Mouse (Mus musculus): ENCODE data around the gene 2810408A11Rik. TPM values are rescaled to one million over a fixed set of nuclear protein-coding genes. Genes with fewer than 3 reads are reported as not detected.
"Not testable (repeated sequence)": the region's sequence is repeated elsewhere in the genome, so short reads cannot be mapped to it uniquely, and the experiment has no call there.

2810408A11Rik gene
- total RNA-seq, 1 experiment: 3.3 TPM

GRCm38 (mm10) chr11:69930967-69931537, 30.3 kb upstream of the 2810408A11Rik start:
- H3K36me3 ChIP-seq (ENCODE audit: control insufficient read depth, insufficient read depth, low read length, poor library complexity, severe bottlenecking): no peaks in the 10 kb centered on the region
- in situ Hi-C loops (cut with MboI; ENCODE audit: low sequenced_read_pairs in 2 of 2, unreplicated experiment in 2 of 2): loop anchor here in 1 of 2 experiments (10.0 kb wide), 1 partner anchor 284 kb away; the partner anchor contains the start of gene Slc16a11
- TF ChIP-seq ZC3H11A (IDR thresholded peaks at IDR 0.05; ENCODE audit: borderline replicate concordance, low read depth, low read length) (no peak), MAFK (IDR thresholded peaks at IDR 0.05; ENCODE audit: insufficient read depth, low read depth, low read length) (no peak), CHD2 (IDR thresholded peaks at IDR 0.05; ENCODE audit: low read depth, low read length) (no peak), ZNF384 (IDR thresholded peaks at IDR 0.05; ENCODE audit: low read depth, low read length) (no peak), HCFC1 (IDR thresholded peaks at IDR 0.05; ENCODE audit: borderline replicate concordance, insufficient read depth, low read length) (no peak)

GRCm38 (mm10) chr11:69930176-69930575, 29.4 kb upstream of the 2810408A11Rik start:
- not testable (repeated sequence) for H3K27ac ChIP-seq (ENCODE audit: insufficient read depth, low read depth, low read length, poor library complexity, severe bottlenecking); H3K4me1 ChIP-seq (ENCODE audit: control insufficient read depth in 2 of 2, insufficient read depth in 2 of 2, low read length in 2 of 2, poor library complexity in 1 of 2); DNase-seq (ENCODE audit: low read depth, low spot score); H3K9me3 ChIP-seq (ENCODE audit: control insufficient read depth, insufficient read depth, low read depth, low read length); H3K9ac ChIP-seq (ENCODE audit: insufficient read depth, low read depth, low read length, poor library complexity, severe bottlenecking); H3K36me3 ChIP-seq (ENCODE audit: control insufficient read depth, insufficient read depth, low read length, poor library complexity, severe bottlenecking); H3K4me3 ChIP-seq (ENCODE audit: insufficient read depth in 1 of 2, low read depth in 1 of 2, low read length in 2 of 2, poor library complexity in 1 of 2, severe bottlenecking in 1 of 2)
- in situ Hi-C loops (cut with MboI; ENCODE audit: low sequenced_read_pairs in 2 of 2, unreplicated experiment in 2 of 2): loop anchor here in 1 of 2 experiments (10.0 kb wide), 1 partner anchor 285 kb away; the partner anchor contains the start of gene Slc16a11

More at GRCm38 (mm10) chr11:69930967-69931537, 30.3 kb upstream of the 2810408A11Rik start:
- no peak overlapping the region for H3K4me3 ChIP-seq (ENCODE audit: insufficient read depth in 1 of 2, low read depth in 1 of 2, low read length in 2 of 2, poor library complexity in 1 of 2, severe bottlenecking in 1 of 2)
- no peak overlapping the region for H3K9ac ChIP-seq (ENCODE audit: insufficient read depth, low read depth, low read length, poor library complexity, severe bottlenecking)
- H3K27ac ChIP-seq (ENCODE audit: insufficient read depth, low read depth, low read length, poor library complexity, severe bottlenecking): no peak overlapping the region
- H3K9me3 ChIP-seq (ENCODE audit: control insufficient read depth, insufficient read depth, low read depth, low read length): no peaks in the 10 kb centered on the region
- no peak for DNase-seq (ENCODE audit: low read depth, low spot score)
- no peaks in the 10 kb centered on the region; a peak in 2 of 4 replicates for H3K4me1 ChIP-seq (ENCODE audit: control insufficient read depth in 2 of 2, insufficient read depth in 2 of 2, low read length in 2 of 2, poor library complexity in 1 of 2)

DNA sequence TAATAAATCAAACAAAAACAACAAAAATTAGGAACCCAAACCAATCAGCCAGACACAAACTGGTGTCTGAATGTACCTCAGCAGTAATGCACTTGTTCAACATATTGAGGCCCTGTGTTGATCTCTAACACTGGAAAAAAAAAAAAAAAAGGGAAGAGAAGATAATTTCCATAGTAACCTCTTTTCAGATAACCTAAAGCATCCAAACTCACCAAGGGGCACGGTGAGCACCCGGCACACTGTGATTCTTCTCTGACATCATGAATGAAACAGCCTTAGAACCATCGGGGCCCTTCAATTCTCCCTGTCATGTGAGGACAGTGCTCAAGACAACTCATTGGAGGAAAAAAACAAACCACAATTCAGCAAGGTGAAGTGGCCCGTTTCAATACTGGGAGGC, 28.9 kb upstream of the 2810408A11Rik start:
- no peaks in the 10 kb centered on the region for H3K9me3 ChIP-seq (ENCODE audit: control insufficient read depth, insufficient read depth, low read depth, low read length)
- TF ChIP-seq ZC3H11A (IDR thresholded peaks at IDR 0.05; ENCODE audit: borderline replicate concordance, low read depth, low read length) (no peak), ZNF384 (IDR thresholded peaks at IDR 0.05; ENCODE audit: low read depth, low read length) (no peak), HCFC1 (IDR thresholded peaks at IDR 0.05; ENCODE audit: borderline replicate concordance, insufficient read depth, low read length) (no peak), CHD2 (IDR thresholded peaks at IDR 0.05; ENCODE audit: low read depth, low read length) (no peak), MAFK (IDR thresholded peaks at IDR 0.05; ENCODE audit: insufficient read depth, low read depth, low read length) (no peak)
- H3K4me3 ChIP-seq (ENCODE audit: insufficient read depth in 1 of 2, low read depth in 1 of 2, low read length in 2 of 2, poor library complexity in 1 of 2, severe bottlenecking in 1 of 2): no peak overlapping the region
- no peak overlapping the region for H3K9ac ChIP-seq (ENCODE audit: insufficient read depth, low read depth, low read length, poor library complexity, severe bottlenecking)
- no peak for DNase-seq (ENCODE audit: low read depth, low spot score)
- no peak overlapping the region for H3K27ac ChIP-seq (ENCODE audit: insufficient read depth, low read depth, low read length, poor library complexity, severe bottlenecking)
- H3K4me1 ChIP-seq (ENCODE audit: control insufficient read depth in 2 of 2, insufficient read depth in 2 of 2, low read length in 2 of 2, poor library complexity in 1 of 2): no peaks in the 10 kb centered on the region
- in situ Hi-C loops (cut with MboI; ENCODE audit: low sequenced_read_pairs in 2 of 2, unreplicated experiment in 2 of 2): loop anchor here in 1 of 2 experiments (10.0 kb wide), 1 partner anchor 285 kb away; the partner anchor contains the start of gene Slc16a11
- no peaks in the 10 kb centered on the region for H3K36me3 ChIP-seq (ENCODE audit: control insufficient read depth, insufficient read depth, low read length, poor library complexity, severe bottlenecking)

DNA sequence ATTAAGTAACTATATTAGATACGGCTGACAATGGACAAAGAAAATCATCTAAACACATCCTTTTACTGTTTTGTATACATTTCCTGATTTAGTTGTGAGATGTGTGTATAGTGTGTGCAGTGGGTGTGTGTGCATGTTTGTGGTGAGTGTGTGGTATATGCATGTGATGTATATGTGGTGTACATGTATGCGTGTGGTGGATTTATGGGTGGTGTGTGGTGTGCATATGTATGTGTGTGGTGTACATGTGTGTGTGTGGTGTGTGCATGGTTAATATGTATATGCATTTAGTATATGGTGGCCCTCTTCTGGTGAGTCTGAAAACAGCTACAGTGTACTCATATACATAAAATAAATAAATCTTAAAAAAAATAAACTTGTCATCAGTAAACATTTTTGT, 26.7 kb upstream of the 2810408A11Rik start:
- H3K27ac ChIP-seq (ENCODE audit: insufficient read depth, low read depth, low read length, poor library complexity, severe bottlenecking): no peak overlapping the region
- H3K9me3 ChIP-seq (ENCODE audit: control insufficient read depth, insufficient read depth, low read depth, low read length): no peaks in the 10 kb centered on the region
- DNase-seq (ENCODE audit: low read depth, low spot score): no peak
- H3K9ac ChIP-seq (ENCODE audit: insufficient read depth, low read depth, low read length, poor library complexity, severe bottlenecking): no peak overlapping the region
- in situ Hi-C loops (cut with MboI; ENCODE audit: low sequenced_read_pairs in 2 of 2, unreplicated experiment in 2 of 2): no loop called here
- no peaks in the 10 kb centered on the region for H3K4me1 ChIP-seq (ENCODE audit: control insufficient read depth in 2 of 2, insufficient read depth in 2 of 2, low read length in 2 of 2, poor library complexity in 1 of 2)
- no peak overlapping the region for H3K4me3 ChIP-seq (ENCODE audit: insufficient read depth in 1 of 2, low read depth in 1 of 2, low read length in 2 of 2, poor library complexity in 1 of 2, severe bottlenecking in 1 of 2)
- H3K36me3 ChIP-seq (ENCODE audit: control insufficient read depth, insufficient read depth, low read length, poor library complexity, severe bottlenecking): no peaks in the 10 kb centered on the region
- TF ChIP-seq ZNF384 (IDR thresholded peaks at IDR 0.05; ENCODE audit: low read depth, low read length): no peak
- TF ChIP-seq ZC3H11A (IDR thresholded peaks at IDR 0.05; ENCODE audit: borderline replicate concordance, low read depth, low read length): no peak
- TF ChIP-seq HCFC1 (IDR thresholded peaks at IDR 0.05; ENCODE audit: borderline replicate concordance, insufficient read depth, low read length): no peak
- no peak for TF ChIP-seq CHD2 (IDR thresholded peaks at IDR 0.05; ENCODE audit: low read depth, low read length)

DNA sequence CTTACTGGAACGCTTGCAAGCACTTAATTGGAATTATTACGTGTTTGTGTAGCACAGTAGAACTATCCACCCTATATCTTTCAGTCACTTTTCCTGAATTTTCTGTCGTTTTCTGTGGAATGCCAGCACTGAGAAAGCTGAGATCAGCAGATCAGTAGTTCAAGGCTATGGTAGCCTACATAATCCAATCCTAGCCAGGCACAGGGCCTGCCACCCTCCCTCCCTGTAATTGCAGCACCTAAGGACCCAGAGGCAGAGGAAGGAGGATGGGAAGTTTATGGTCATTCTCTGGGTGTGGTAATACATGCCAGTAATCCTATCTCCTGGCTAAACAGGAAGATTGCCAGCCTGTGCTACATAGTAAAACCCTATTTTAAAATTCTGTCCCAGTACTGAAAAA, 22.0 kb upstream of the 2810408A11Rik start:
- Histone ChIP-seq H3K4me3 (ENCODE audit: insufficient read depth in 1 of 2, low read depth in 1 of 2, low read length in 2 of 2, poor library complexity in 1 of 2, severe bottlenecking in 1 of 2) (peak overlapping the region in 1 of 2 experiments; percentile 72; a peak in 2 of 4 replicates), H3K4me1 (ENCODE audit: control insufficient read depth in 2 of 2, insufficient read depth in 2 of 2, low read length in 2 of 2, poor library complexity in 1 of 2) (peaks cover 0 to 7% of the 10 kb centered on the region in 2 experiments; a peak in 1 of 4 replicates), H3K9me3 (ENCODE audit: control insufficient read depth, insufficient read depth, low read depth, low read length) (no peaks in the 10 kb centered on the region), H3K27ac (ENCODE audit: insufficient read depth, low read depth, low read length, poor library complexity, severe bottlenecking) (peak overlapping the region; percentile 93; the same call in 1 of the 2 replicates), H3K36me3 (ENCODE audit: control insufficient read depth, insufficient read depth, low read length, poor library complexity, severe bottlenecking) (peaks cover 24% of the 10 kb centered on the region), H3K9ac (ENCODE audit: insufficient read depth, low read depth, low read length, poor library complexity, severe bottlenecking) (peak overlapping the region; percentile 46; the same call in 1 of the 2 replicates)
- DNase-seq (ENCODE audit: low read depth, low spot score): no peak
- in situ Hi-C loops (cut with MboI; ENCODE audit: low sequenced_read_pairs in 2 of 2, unreplicated experiment in 2 of 2): no loop called here
- TF ChIP-seq ZC3H11A (IDR thresholded peaks at IDR 0.05; ENCODE audit: borderline replicate concordance, low read depth, low read length): no peak
- no peak for TF ChIP-seq ZNF384 (IDR thresholded peaks at IDR 0.05; ENCODE audit: low read depth, low read length)
- TF ChIP-seq MAFK (IDR thresholded peaks at IDR 0.05; ENCODE audit: insufficient read depth, low read depth, low read length): no peak; the same call in 1 of the 2 replicates
- no peak for TF ChIP-seq HCFC1 (IDR thresholded peaks at IDR 0.05; ENCODE audit: borderline replicate concordance, insufficient read depth, low read length)
- no peak for TF ChIP-seq CHD2 (IDR thresholded peaks at IDR 0.05; ENCODE audit: low read depth, low read length)

Measured in ES-E14 (cell line).